Mouse (Mus musculus) kidney, adult 18-20 months (tissue): Measurements from ENCODE around the gene Nhs.
A peak's percentile ranks its signal among the peaks of the same experiment; 100 is the strongest.

Experiments
- DNase-seq: peaks from one replicate; pipeline ENCODE4 v3.0.0; 2021

The Nhs gene

GRCm38 (mm10) chrX:162159637-162160611 is at the start of gene Nhs:
Gene Nhs, minus strand, starts transcription at chrX:162159730.
- peak; percentile 76 for DNase-seq

GRCm38 (mm10) chrX:162206350-162206884 is 46.9 kb upstream of the Nhs start:
- no peak for DNase-seq

GRCm38 (mm10) chrX:162158743-162159636 is 540 bp downstream of the Nhs start:
- peak; percentile 41 for DNase-seq

- peak; percentile 51 for DNase-seq
Observed at GRCm38 (mm10) chrX:162158142-162158541, 1.4 kb downstream of the Nhs start.

GRCm38 (mm10) chrX:162137807-162138206 is 21.7 kb downstream of the Nhs start:
- peak; percentile 34 for DNase-seq

- peak; percentile 33 for DNase-seq
Observed at GRCm38 (mm10) chrX:162113257-162113656, 46.3 kb downstream of the Nhs start.

GRCm38 (mm10) chrX:162102802-162103434 is 56.6 kb downstream of the Nhs start:
- DNase-seq, result no peak

GRCm38 (mm10) chrX:162098364-162098763 is 61.2 kb downstream of the Nhs start:
- DNase-seq, result no peak

- no peak for DNase-seq
Observed at GRCm38 (mm10) chrX:162087291-162087690, 72.2 kb downstream of the Nhs start.

GRCm38 (mm10) chrX:162085897-162086200 is 73.7 kb downstream of the Nhs start:
- DNase-seq, result no peak

- DNase-seq, result no peak
Observed at GRCm38 (mm10) chrX:162085062-162085896, 74.3 kb downstream of the Nhs start.

GRCm38 (mm10) chrX:162063164-162063563 is 96.4 kb downstream of the Nhs start:
- no peak for DNase-seq

- no peak for DNase-seq
Observed at GRCm38 (mm10) chrX:162055635-162056034, 103.9 kb downstream of the Nhs start.

- DNase-seq, result no peak
Observed at GRCm38 (mm10) chrX:162053566-162053965, 106.0 kb downstream of the Nhs start.

- no peak for DNase-seq
Observed at GRCm38 (mm10) chrX:162052534-162052933, 107.0 kb downstream of the Nhs start.

GRCm38 (mm10) chrX:162049616-162050015 is 109.9 kb downstream of the Nhs start:
- no peak for DNase-seq

- DNase-seq, result no peak
Observed at GRCm38 (mm10) chrX:162045527-162045926, 114.0 kb downstream of the Nhs start.

- DNase-seq, result no peak
Observed at GRCm38 (mm10) chrX:162044109-162044508, 115.4 kb downstream of the Nhs start.

- peak; percentile 59 for DNase-seq
Observed at GRCm38 (mm10) chrX:162025210-162025953, 134.1 kb downstream of the Nhs start.

- peak; percentile 53 for DNase-seq
Observed at GRCm38 (mm10) chrX:162021724-162022123, 137.8 kb downstream of the Nhs start.

- DNase-seq, result no peak
Observed at GRCm38 (mm10) chrX:162020039-162020566, 139.4 kb downstream of the Nhs start.
